Mouse (Mus musculus) lung, postnatal 0 days (tissue): ENCODE results near the gene Bckdha.

Source experiments
- CTCF ChIP-seq: IDR thresholded peaks from 2 replicates; pipeline ENCODE4 v1.5.1; 2016; ENCODE audit warnings: antibody characterized with exemption, mild to moderate bottlenecking
- EP300 ChIP-seq: IDR thresholded peaks from 2 replicates; pipeline ENCODE4 v1.6.1; 2016; ENCODE audit warnings: antibody characterized with exemption, mild to moderate bottlenecking, control low read depth

GRCm38 (mm10) chr7:25651281-25651680 is 7.5 kb downstream of the Bckdha start:
- TF ChIP-seq EP300 (no peak), CTCF (no peak)
